Mouse (Mus musculus): ENCODE data around the gene Rin3. TPM values are rescaled to one million over a fixed set of nuclear protein-coding genes. Genes with fewer than 3 reads are reported as not detected.
A peak's percentile ranks its signal among the peaks of the same experiment; 100 is the strongest.

Gene Rin3
- polyA plus RNA-seq, 1 experiment from 2014 or later: 2.8 TPM

GRCm38 (mm10) chr12:102309800-102310195 is 26.9 kb downstream of the Rin3 start:
- no peak for DNase-seq (ENCODE audit: extremely low spot score, low spot score)
- Histone ChIP-seq H3K4me1 (0 out of 2 replicates have a peak, but pooled peaks cover 9% of the 10 kb centered on the region), H3K36me3 (replicated peaks) (0 out of 2 replicates have a peak, but pooled peaks cover 2% of the 10 kb centered on the region), H3K9me3 (no peaks in the 10 kb centered on the region), H3K4me3 (no peak overlapping the region), H3K27me3 (ENCODE audit: poor library complexity, severe bottlenecking) (no peaks in the 10 kb centered on the region), H3K27ac (no peak overlapping the region)
- 91% methylated on average over 8 of the region's 8 CpGs for WGBS

- 0 out of 2 replicates have a peak, but pooled peaks cover 2% of the 10 kb centered on the region for H3K36me3 ChIP-seq (replicated peaks)
- 90% methylated on average over 3 of the region's 3 CpGs for WGBS
Measured at GRCm38 (mm10) chr12:102310261-102310660, 27.4 kb downstream of the Rin3 start.

GRCm38 (mm10) chr12:102311454-102311853 is 28.6 kb downstream of the Rin3 start:
- 91% methylated on average over 5 of the region's 5 CpGs for WGBS
- DNase-seq (ENCODE audit: extremely low spot score, low spot score): no peak
- no peaks in the 10 kb centered on the region for H3K4me1 ChIP-seq
- no peak overlapping the region for H3K27ac ChIP-seq
- no peak overlapping the region for H3K4me3 ChIP-seq
- H3K9me3 ChIP-seq: no peaks in the 10 kb centered on the region
- H3K36me3 ChIP-seq (replicated peaks): 0 out of 2 replicates have a peak, but pooled peaks cover 2% of the 10 kb centered on the region
- no peaks in the 10 kb centered on the region for H3K27me3 ChIP-seq (ENCODE audit: poor library complexity, severe bottlenecking)

More at GRCm38 (mm10) chr12:102310261-102310660, 27.4 kb downstream of the Rin3 start:
- Histone ChIP-seq H3K4me3 (no peak overlapping the region), H3K27me3 (ENCODE audit: poor library complexity, severe bottlenecking) (no peaks in the 10 kb centered on the region), H3K27ac (no peak overlapping the region), H3K4me1 (0 out of 2 replicates have a peak, but pooled peaks cover 5% of the 10 kb centered on the region), H3K9me3 (no peaks in the 10 kb centered on the region)
- no peak for DNase-seq (ENCODE audit: extremely low spot score, low spot score)

GRCm38 (mm10) chr12:102319150-102319549 is 36.3 kb downstream of the Rin3 start:
- Histone ChIP-seq H3K4me1 (peaks cover 9% of the 10 kb centered on the region), H3K9me3 (no peaks in the 10 kb centered on the region), H3K36me3 (replicated peaks) (0 out of 2 replicates have a peak, but pooled peaks cover 2% of the 10 kb centered on the region), H3K27me3 (ENCODE audit: poor library complexity, severe bottlenecking) (no peaks in the 10 kb centered on the region), H3K4me3 (no peak overlapping the region), H3K27ac (no peak overlapping the region)
- 59% methylated on average over 2 of the region's 2 CpGs for WGBS
- DNase-seq (ENCODE audit: extremely low spot score, low spot score): no peak

- peaks cover 9% of the 10 kb centered on the region for H3K4me1 ChIP-seq
- DNase-seq (ENCODE audit: extremely low spot score, low spot score): no peak
- no peaks in the 10 kb centered on the region for H3K9me3 ChIP-seq
- no peaks in the 10 kb centered on the region for H3K27me3 ChIP-seq (ENCODE audit: poor library complexity, severe bottlenecking)
- H3K27ac ChIP-seq: no peak overlapping the region
- H3K36me3 ChIP-seq (replicated peaks): no peaks in the 10 kb centered on the region
- 70% methylated on average over 2 of the region's 2 CpGs for WGBS
- no peak overlapping the region for H3K4me3 ChIP-seq
Measured at GRCm38 (mm10) chr12:102319899-102320298, 37.1 kb downstream of the Rin3 start.

- no peaks in the 10 kb centered on the region for H3K27me3 ChIP-seq (ENCODE audit: poor library complexity, severe bottlenecking)
- H3K9me3 ChIP-seq: no peaks in the 10 kb centered on the region
- H3K36me3 ChIP-seq (replicated peaks): no peaks in the 10 kb centered on the region
- H3K27ac ChIP-seq: no peak overlapping the region
- no peak overlapping the region for H3K4me3 ChIP-seq
- DNase-seq (ENCODE audit: extremely low spot score, low spot score): no peak
- peaks cover 9% of the 10 kb centered on the region for H3K4me1 ChIP-seq
- WGBS: 68% methylated on average over 2 of the region's 2 CpGs
Measured at GRCm38 (mm10) chr12:102320322-102320721, 37.5 kb downstream of the Rin3 start.

- 90% methylated on average over 4 of the region's 4 CpGs for WGBS
- no peak overlapping the region for H3K4me3 ChIP-seq
Measured at GRCm38 (mm10) chr12:102321064-102321728, 38.3 kb downstream of the Rin3 start.

GRCm38 (mm10) chr12:102321855-102322254 is 39.0 kb downstream of the Rin3 start:
- Histone ChIP-seq H3K36me3 (replicated peaks) (no peaks in the 10 kb centered on the region), H3K27me3 (ENCODE audit: poor library complexity, severe bottlenecking) (no peaks in the 10 kb centered on the region), H3K9me3 (no peaks in the 10 kb centered on the region), H3K4me3 (no peak overlapping the region), H3K4me1 (peaks cover 9% of the 10 kb centered on the region), H3K27ac (0 out of 2 replicates have a peak overlapping the region, but pooled peaks have one; percentile 12)
- no peak for DNase-seq (ENCODE audit: extremely low spot score, low spot score)
- WGBS: 87% methylated on average over 5 of the region's 5 CpGs

More at GRCm38 (mm10) chr12:102321064-102321728, 38.3 kb downstream of the Rin3 start:
- DNase-seq (ENCODE audit: extremely low spot score, low spot score): no peak
- Histone ChIP-seq H3K27me3 (ENCODE audit: poor library complexity, severe bottlenecking) (no peaks in the 10 kb centered on the region), H3K27ac (no peak overlapping the region), H3K9me3 (no peaks in the 10 kb centered on the region), H3K4me1 (peaks cover 9% of the 10 kb centered on the region), H3K36me3 (replicated peaks) (no peaks in the 10 kb centered on the region)

GRCm38 (mm10) chr12:102323392-102323791 is 40.5 kb downstream of the Rin3 start:
- H3K4me1 ChIP-seq: peaks cover 9% of the 10 kb centered on the region
- DNase-seq (ENCODE audit: extremely low spot score, low spot score): no peak
- 96% methylated on average over 2 of the region's 2 CpGs for WGBS

GRCm38 (mm10) chr12:102324156-102324885 is 41.5 kb downstream of the Rin3 start:
- Histone ChIP-seq H3K4me3 (no peak overlapping the region), H3K27me3 (ENCODE audit: poor library complexity, severe bottlenecking) (no peaks in the 10 kb centered on the region), H3K36me3 (replicated peaks) (no peaks in the 10 kb centered on the region), H3K9me3 (no peaks in the 10 kb centered on the region), H3K27ac (no peak overlapping the region), H3K4me1 (peaks cover 9% of the 10 kb centered on the region)
- 87% methylated on average over 6 of the region's 6 CpGs for WGBS
- DNase-seq (ENCODE audit: extremely low spot score, low spot score): no peak

More at GRCm38 (mm10) chr12:102323392-102323791, 40.5 kb downstream of the Rin3 start:
- no peaks in the 10 kb centered on the region for H3K9me3 ChIP-seq
- H3K36me3 ChIP-seq (replicated peaks): no peaks in the 10 kb centered on the region
- H3K27ac ChIP-seq: no peak overlapping the region
- no peaks in the 10 kb centered on the region for H3K27me3 ChIP-seq (ENCODE audit: poor library complexity, severe bottlenecking)
- no peak overlapping the region for H3K4me3 ChIP-seq

GRCm38 (mm10) chr12:102324886-102325220 is 42.0 kb downstream of the Rin3 start:
- no peak for DNase-seq (ENCODE audit: extremely low spot score, low spot score)
- Histone ChIP-seq H3K36me3 (replicated peaks) (no peaks in the 10 kb centered on the region), H3K27ac (no peak overlapping the region), H3K27me3 (ENCODE audit: poor library complexity, severe bottlenecking) (no peaks in the 10 kb centered on the region), H3K4me3 (no peak overlapping the region), H3K4me1 (peaks cover 9% of the 10 kb centered on the region), H3K9me3 (no peaks in the 10 kb centered on the region)
- 91% methylated on average over 2 of the region's 2 CpGs for WGBS

- no peaks in the 10 kb centered on the region for H3K27me3 ChIP-seq (ENCODE audit: poor library complexity, severe bottlenecking)
- DNase-seq (ENCODE audit: extremely low spot score, low spot score): no peak
- no peak overlapping the region for H3K4me3 ChIP-seq
- no peak overlapping the region for H3K27ac ChIP-seq
- peaks cover 7% of the 10 kb centered on the region for H3K4me1 ChIP-seq
- no peaks in the 10 kb centered on the region for H3K9me3 ChIP-seq
- WGBS: 89% methylated on average over 2 of the region's 2 CpGs
- H3K36me3 ChIP-seq (replicated peaks): no peaks in the 10 kb centered on the region
Measured at GRCm38 (mm10) chr12:102326753-102327340, 44.0 kb downstream of the Rin3 start.

GRCm38 (mm10) chr12:102327525-102327924 is 44.7 kb downstream of the Rin3 start:
- no peaks in the 10 kb centered on the region for H3K27me3 ChIP-seq (ENCODE audit: poor library complexity, severe bottlenecking)
- H3K4me3 ChIP-seq: no peak overlapping the region
- no peaks in the 10 kb centered on the region for H3K9me3 ChIP-seq
- H3K27ac ChIP-seq: no peak overlapping the region
- no peak for DNase-seq (ENCODE audit: extremely low spot score, low spot score)
- 87% methylated on average over 4 of the region's 4 CpGs for WGBS
- peaks cover under 1% of the 10 kb centered on the region; the same call in 1 of the 2 replicates for H3K4me1 ChIP-seq
- no peaks in the 10 kb centered on the region for H3K36me3 ChIP-seq (replicated peaks)

Data from forebrain, embryonic 10.5 days (tissue).